Mouse (Mus musculus): Measurements from ENCODE around the gene Syt11.
"Not testable (repeated sequence)": the region's sequence is repeated elsewhere in the genome, so short reads cannot be mapped to it uniquely, and the experiment has no call there.

DNA sequence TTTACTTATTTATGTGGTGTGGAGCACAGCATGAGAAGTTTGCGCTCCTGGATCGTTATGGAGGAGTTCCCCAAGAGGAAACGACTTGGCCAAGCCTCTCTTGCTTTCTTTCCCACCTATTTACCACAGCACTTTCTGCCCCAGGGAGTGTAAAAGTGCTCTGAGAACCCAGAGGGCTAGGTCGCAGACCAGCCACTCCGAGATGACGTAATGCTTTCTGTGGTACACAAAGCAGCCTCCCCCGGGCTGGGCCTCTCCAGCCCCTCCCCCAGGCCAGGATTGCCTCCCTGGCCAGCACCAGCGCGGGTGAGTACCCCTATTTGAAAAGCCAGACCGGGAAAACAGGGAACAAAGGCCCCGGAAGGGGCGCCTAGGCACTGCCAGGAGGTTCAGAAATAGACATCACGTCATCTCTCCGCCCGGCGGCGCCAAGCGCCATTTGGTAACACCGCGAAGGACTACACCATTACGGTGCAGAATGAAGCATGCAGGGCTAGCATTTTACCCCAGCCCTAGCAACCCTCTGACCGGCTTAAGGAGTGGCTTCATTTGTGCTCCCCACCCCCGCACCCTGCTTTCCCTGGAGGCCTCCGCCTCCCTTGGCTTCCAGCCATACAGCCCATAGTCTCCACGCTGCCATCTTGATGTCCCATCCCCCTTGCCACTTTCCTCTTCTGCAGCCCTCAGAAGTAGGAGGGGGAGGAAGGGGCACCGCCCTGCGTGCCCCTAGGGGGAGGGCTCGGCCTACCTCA, 3.6 kb downstream of the Syt11 start:
- TF ChIP-seq POLR2A (IDR thresholded peaks at IDR 0.05; ENCODE audit: low read depth, low read length); CTCF (IDR thresholded peaks at IDR 0.05; ENCODE audit: extremely low read depth, insufficient read length, insufficient replicate concordance, low read depth, low read length): not testable (repeated sequence)
